Mouse (Mus musculus) thymus, adult 2 months (tissue): Measurements from ENCODE around the gene 1700014D04Rik.

Experiments
- CTCF ChIP-seq: fragments of 200-500 bp; IDR thresholded peaks from 2 replicates; pipeline ENCODE4 v1.5.1; 2012; ENCODE audit warnings: mild to moderate bottlenecking, control low read depth, low read length, moderate library complexity, borderline replicate concordance; ENCODE audit not compliant: control insufficient read depth, poor library complexity, insufficient read depth; ENCODE audit errors: extremely low read depth
- POLR2A ChIP-seq: fragments of 200-500 bp; IDR thresholded peaks from 2 replicates; pipeline ENCODE4 v1.6.1; 2012; ENCODE audit warnings: mild to moderate bottlenecking, low read length, control low read depth, moderate library complexity; ENCODE audit not compliant: control insufficient read depth, poor library complexity, insufficient read depth; ENCODE audit errors: extremely low read depth

- TF ChIP-seq CTCF (no peak), POLR2A (no peak)
Measured at GRCm38 (mm10) chr13:59735190-59735589, 11.4 kb downstream of the 1700014D04Rik start.
